Mouse (Mus musculus): ENCODE data around the gene Slc6a11. TPM values are rescaled to one million over a fixed set of nuclear protein-coding genes. Genes with fewer than 3 reads are reported as not detected.

Gene Slc6a11
- polyA plus RNA-seq, 1 experiment from 2014 or later = 5.4 TPM

DNA sequence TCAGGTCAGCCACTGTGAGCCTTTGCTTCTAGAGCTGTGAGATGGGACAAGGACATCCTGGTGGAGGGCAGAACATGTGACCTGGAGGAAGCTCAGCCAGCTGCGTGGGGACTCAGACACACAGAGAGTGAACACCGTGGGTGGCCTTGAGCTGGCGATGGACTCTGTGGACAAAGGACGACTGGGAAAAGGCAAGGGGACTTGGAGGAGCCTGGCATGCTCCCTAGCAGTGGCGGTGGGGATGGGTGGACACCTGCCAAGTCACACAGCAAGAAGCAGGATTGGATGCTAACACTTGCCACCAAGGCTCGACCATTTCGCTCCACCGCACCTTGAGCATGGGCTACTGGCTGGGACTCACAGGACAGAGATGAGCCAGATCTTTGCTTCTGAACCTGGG, 57.8 kb downstream of the Slc6a11 start:
- ATAC-seq (ENCODE audit: low FRiP score) = no peak
- Histone ChIP-seq H3K4me3 (no peak overlapping the region), H3K9me3 (replicated peaks) (0 out of 2 replicates have a peak, but pooled peaks cover 4% of the 10 kb centered on the region), H3K4me1 (no peaks in the 10 kb centered on the region), H3K27ac (no peak overlapping the region), H3K4me2 (replicated peaks) (no peak overlapping the region), H3K36me3 (no peaks in the 10 kb centered on the region), H3K9ac (no peak overlapping the region), H3K27me3 (peaks cover 48% of the 10 kb centered on the region)
- 73% methylated on average over 8 of the region's 8 CpGs for WGBS

DNA sequence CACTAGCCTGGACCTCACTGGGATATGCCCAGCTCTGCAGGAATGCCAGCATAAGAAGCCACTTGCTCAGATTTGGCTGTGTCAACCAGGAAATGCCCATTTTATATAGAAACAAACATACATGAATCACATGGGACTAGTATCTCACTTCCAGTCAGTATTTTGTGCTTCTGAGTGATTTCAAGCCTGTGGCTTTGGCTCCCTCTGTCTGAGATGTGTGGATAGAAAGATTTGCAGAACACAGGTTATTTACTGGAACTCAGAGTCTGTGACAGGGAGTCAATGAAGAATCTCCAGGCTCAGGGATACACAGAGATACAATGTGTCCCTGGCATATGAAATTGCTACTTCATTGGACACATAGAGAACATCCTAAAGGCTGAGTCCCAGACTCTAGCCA, 65.0 kb downstream of the Slc6a11 start:
- Histone ChIP-seq H3K9ac (no peak overlapping the region), H3K9me3 (replicated peaks) (0 out of 2 replicates have a peak, but pooled peaks cover 1% of the 10 kb centered on the region), H3K27ac (no peak overlapping the region), H3K4me1 (no peaks in the 10 kb centered on the region), H3K36me3 (no peaks in the 10 kb centered on the region), H3K4me3 (no peak overlapping the region), H3K27me3 (peaks cover 17% of the 10 kb centered on the region; the same call in 1 of the 2 replicates), H3K4me2 (replicated peaks) (no peak overlapping the region)
- ATAC-seq (ENCODE audit: low FRiP score) = no peak

DNA sequence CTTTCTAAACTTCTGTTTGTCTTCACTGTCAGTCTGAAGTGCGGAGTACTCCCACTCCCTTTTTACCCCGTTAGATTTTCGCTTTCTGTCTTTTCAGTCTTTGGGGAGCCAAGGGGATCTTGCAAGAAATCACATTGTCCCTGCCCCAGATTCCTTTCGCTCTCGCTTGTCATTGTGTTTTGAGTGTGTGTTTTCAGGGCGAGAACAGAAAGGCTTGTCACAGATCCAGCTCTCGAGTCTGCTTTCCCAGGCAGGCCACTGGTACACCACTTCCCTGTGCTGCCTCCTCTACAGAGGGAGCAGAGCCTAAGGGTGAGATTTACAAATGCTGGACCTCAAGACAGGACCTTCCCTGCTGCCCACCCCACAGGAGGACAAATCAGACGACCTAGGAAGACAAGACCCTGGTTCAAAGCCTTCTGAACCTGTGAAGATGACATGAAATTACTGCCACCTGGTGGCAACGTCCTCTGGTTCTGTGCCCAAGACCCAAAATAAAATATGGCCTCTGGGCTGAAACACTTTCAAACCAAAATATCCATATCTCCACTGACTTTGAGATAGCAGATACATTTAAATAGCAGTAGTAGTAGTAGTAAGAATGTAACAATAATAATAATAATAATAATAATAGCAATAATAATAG, 68.3 kb downstream of the Slc6a11 start:
- H3K36me3 ChIP-seq = no peaks in the 10 kb centered on the region
- no peak overlapping the region for H3K9ac ChIP-seq
- no peak overlapping the region for H3K4me2 ChIP-seq (replicated peaks)
- no peaks in the 10 kb centered on the region for H3K9me3 ChIP-seq (replicated peaks)
- WGBS = 55% methylated on average over 9 of the region's 9 CpGs
- no peak overlapping the region for H3K27ac ChIP-seq
- ATAC-seq (ENCODE audit: low FRiP score) = no peak
- no peaks in the 10 kb centered on the region for H3K4me1 ChIP-seq
- peaks cover 9% of the 10 kb centered on the region; the same call in 1 of the 2 replicates for H3K27me3 ChIP-seq
- no peak overlapping the region for H3K4me3 ChIP-seq

DNA sequence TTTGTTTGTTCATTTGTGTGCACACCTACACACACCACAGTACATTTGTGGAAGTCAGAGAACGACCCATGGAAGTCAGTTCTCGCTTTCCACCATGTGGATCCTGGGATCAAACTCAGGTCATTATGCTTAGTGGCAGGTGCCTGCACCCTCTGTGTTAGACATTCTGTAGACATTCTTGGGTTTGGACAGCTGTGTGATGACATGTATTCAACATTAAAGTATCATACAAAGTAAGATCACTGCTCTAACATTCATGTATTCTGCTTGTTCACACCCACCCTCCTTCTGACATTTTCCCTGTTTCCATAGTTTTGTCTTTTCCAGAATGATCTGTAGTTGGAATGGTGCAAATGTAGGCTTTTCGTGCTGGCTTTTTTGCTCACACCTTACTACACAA, 73.5 kb downstream of the Slc6a11 start:
- Histone ChIP-seq H3K36me3 (no peaks in the 10 kb centered on the region), H3K9me3 (replicated peaks) (no peaks in the 10 kb centered on the region), H3K27me3 (no peaks in the 10 kb centered on the region), H3K4me3 (no peak overlapping the region), H3K4me1 (no peaks in the 10 kb centered on the region), H3K27ac (no peak overlapping the region), H3K9ac (no peak overlapping the region), H3K4me2 (replicated peaks) (no peak overlapping the region)
- ATAC-seq (ENCODE audit: low FRiP score) = no peak
- 82% methylated on average over 3 of the region's 3 CpGs for WGBS

DNA sequence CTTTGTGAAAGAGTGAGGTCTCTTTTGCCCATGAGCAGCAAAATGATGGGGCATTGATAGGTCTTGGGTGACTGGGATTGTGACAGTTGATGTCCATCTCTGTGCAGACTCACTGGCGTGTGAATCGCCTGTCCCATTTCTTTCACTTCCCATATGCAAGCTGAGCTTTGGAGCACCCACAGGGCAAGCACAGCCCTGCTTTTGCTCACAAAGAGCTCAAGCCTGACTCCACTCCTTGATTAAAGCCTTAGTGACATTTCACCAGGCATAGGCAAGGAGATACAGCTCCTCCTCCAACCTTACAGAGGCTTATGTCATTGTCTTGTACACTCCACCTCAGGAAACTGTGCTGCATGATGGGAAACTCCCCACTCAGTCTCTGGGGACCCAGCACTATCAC, 77.3 kb downstream of the Slc6a11 start:
- Histone ChIP-seq H3K9ac (no peak overlapping the region), H3K4me3 (no peak overlapping the region), H3K4me2 (replicated peaks) (no peak overlapping the region), H3K27ac (no peak overlapping the region), H3K27me3 (peaks cover 5% of the 10 kb centered on the region), H3K36me3 (no peaks in the 10 kb centered on the region), H3K4me1 (no peaks in the 10 kb centered on the region), H3K9me3 (replicated peaks) (no peaks in the 10 kb centered on the region)
- no peak for ATAC-seq (ENCODE audit: low FRiP score)
- 94% methylated on average over 2 of the region's 2 CpGs for WGBS

DNA sequence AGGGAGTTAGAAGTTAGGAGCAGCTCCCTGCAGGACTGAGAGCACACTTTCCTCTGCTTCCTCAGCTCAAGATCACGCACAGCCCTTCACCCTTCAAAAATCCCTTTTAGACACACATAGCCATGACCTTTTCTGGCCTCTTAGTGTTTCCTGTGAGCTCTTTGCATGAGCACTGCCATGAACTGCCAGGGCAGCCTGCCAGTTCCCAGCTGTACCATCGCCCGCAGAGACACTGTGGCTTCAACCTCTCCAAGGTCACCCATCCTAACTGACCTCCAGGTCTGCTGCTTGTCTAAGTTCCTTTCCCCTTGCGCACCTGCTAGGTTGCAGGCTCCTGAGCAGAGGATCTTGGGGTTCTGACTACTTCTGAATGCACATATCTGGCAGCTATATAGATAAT, 83.4 kb downstream of the Slc6a11 start:
- ATAC-seq (ENCODE audit: low FRiP score) = no peak
- Histone ChIP-seq H3K9ac (no peak overlapping the region), H3K36me3 (no peaks in the 10 kb centered on the region), H3K27me3 (peaks cover 6% of the 10 kb centered on the region), H3K4me1 (peaks cover 19% of the 10 kb centered on the region), H3K9me3 (replicated peaks) (no peaks in the 10 kb centered on the region), H3K4me2 (replicated peaks) (no peak overlapping the region), H3K4me3 (no peak overlapping the region), H3K27ac (no peak overlapping the region)
- WGBS = 88% methylated on average over 4 of the region's 4 CpGs

DNA sequence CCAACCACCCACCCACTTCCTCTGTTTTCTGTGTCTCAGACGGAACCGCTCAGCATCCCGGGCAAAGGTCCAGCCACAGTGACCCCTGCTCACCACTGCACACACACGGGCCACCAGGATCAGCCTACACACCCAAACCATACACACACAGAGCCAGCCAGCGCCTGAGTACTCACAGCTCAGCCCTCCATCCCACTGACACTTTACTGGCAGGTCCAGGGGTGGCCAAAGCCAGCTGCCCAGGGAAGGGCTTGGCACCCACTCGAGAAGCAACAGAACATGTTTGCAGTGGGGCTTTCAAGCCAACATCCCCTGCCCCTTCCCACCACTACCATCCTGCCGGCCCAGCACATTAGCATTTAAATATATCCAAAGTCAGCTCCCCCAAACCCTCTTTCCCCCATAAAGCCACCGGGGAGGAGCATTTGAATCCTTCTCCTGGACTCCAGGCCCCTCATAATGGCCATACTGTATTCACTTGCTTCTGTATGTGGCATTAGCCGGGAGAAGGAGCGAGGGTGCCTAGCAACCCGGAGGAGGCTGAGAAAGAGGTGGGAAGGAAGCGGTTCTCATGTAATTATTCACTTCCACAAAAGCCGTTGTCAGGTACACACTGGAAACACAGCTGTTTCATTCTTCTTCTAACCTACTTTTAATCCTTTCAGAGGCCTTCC, 85.8 kb downstream of the Slc6a11 start:
- Histone ChIP-seq H3K9ac (no peak overlapping the region), H3K4me2 (replicated peaks) (no peak overlapping the region), H3K4me1 (peaks cover 19% of the 10 kb centered on the region), H3K9me3 (replicated peaks) (no peaks in the 10 kb centered on the region), H3K27ac (peak overlapping the region; percentile 55), H3K36me3 (no peaks in the 10 kb centered on the region), H3K4me3 (no peak overlapping the region), H3K27me3 (peaks cover 4% of the 10 kb centered on the region)
- 32% methylated on average over 13 of the region's 13 CpGs for WGBS
- ATAC-seq (ENCODE audit: low FRiP score) = peak; percentile 75

DNA sequence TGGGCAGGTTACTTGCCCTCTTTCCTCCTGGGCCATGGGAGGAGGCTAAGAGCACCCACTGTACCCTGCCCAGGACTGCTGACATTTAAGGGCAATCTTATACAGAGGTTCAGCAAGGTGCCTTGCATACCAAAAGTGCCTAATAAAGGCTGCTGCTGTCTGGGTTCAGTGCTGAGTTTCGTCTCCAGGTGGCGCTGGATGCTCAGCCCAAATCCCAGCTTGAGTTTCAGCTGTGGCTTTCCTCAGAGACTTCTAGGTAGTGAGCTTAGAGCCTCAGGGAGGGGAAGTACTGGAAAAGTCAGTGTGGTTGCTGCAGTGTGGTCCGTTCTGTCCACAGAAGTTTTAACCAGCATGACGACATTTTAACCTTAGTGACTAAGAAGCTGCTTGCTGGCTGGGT, 93.4 kb downstream of the Slc6a11 start:
- no peaks in the 10 kb centered on the region for H3K36me3 ChIP-seq
- H3K27ac ChIP-seq = no peak overlapping the region
- no peaks in the 10 kb centered on the region for H3K9me3 ChIP-seq (replicated peaks)
- no peaks in the 10 kb centered on the region for H3K27me3 ChIP-seq
- ATAC-seq (ENCODE audit: low FRiP score) = no peak
- 19% methylated on average over 4 of the region's 4 CpGs for WGBS
- no peak overlapping the region for H3K4me3 ChIP-seq
- H3K9ac ChIP-seq = no peak overlapping the region
- peaks cover 6% of the 10 kb centered on the region; the same call in 1 of the 2 replicates for H3K4me1 ChIP-seq
- no peak overlapping the region for H3K4me2 ChIP-seq (replicated peaks)

DNA sequence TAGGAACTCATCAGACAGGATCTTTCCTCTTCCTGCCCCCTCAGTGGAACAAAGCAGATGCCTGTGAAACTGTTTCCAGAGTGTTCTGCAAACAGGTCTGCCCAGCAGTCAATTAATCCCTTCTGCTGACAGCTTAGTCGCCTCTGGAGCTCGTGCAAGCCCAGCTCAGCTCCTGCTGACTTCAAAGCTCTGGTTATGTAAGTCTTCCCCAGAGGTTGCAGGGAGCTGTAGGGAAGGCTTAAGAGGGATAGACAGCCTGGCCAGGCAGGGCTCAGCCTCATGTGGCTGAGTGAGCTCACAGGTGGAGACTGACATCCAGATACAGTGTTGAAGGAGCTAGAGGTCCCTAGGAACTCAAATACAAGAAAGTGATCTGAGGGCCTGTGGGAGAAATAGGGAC, 96.3 kb downstream of the Slc6a11 start:
- H3K9me3 ChIP-seq (replicated peaks) = no peaks in the 10 kb centered on the region
- peaks cover 6% of the 10 kb centered on the region; the same call in 1 of the 2 replicates for H3K4me1 ChIP-seq
- 0 out of 2 replicates have a peak overlapping the region, but pooled peaks have one; percentile 18 for H3K9ac ChIP-seq
- H3K4me2 ChIP-seq (replicated peaks) = no peak overlapping the region
- no peak overlapping the region for H3K4me3 ChIP-seq
- no peak overlapping the region for H3K27ac ChIP-seq
- 2% methylated on average over 2 of the region's 2 CpGs for WGBS
- no peak for ATAC-seq (ENCODE audit: low FRiP score)
- no peaks in the 10 kb centered on the region for H3K36me3 ChIP-seq
- no peaks in the 10 kb centered on the region for H3K27me3 ChIP-seq

DNA sequence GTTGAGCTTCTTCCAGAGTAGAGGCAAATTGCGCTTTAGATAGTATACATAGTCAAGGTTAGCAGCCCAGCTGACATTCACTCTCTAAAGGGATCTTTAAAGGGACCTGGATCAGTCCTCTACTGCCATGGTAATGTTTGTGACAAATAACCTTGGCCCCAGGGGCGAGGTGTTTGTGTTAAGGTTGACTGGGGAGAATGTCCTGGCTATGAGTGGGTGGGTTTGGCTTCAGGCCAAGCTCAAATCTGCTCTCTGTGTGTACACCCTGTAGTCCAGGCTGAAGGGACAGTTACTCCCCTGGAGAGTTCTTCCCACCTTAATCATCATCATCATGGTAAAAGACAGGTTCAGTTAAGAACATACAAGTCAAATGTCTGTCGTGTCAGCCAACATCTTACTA, 97.2 kb downstream of the Slc6a11 start:
- Histone ChIP-seq H3K4me2 (replicated peaks) (no peak overlapping the region), H3K27ac (no peak overlapping the region), H3K4me3 (no peak overlapping the region), H3K36me3 (no peaks in the 10 kb centered on the region), H3K4me1 (peaks cover 6% of the 10 kb centered on the region; the same call in 1 of the 2 replicates), H3K27me3 (no peaks in the 10 kb centered on the region), H3K9me3 (replicated peaks) (no peaks in the 10 kb centered on the region), H3K9ac (no peak overlapping the region)
- WGBS = 80% methylated on average over 3 of the region's 3 CpGs
- ATAC-seq (ENCODE audit: low FRiP score) = no peak

DNA sequence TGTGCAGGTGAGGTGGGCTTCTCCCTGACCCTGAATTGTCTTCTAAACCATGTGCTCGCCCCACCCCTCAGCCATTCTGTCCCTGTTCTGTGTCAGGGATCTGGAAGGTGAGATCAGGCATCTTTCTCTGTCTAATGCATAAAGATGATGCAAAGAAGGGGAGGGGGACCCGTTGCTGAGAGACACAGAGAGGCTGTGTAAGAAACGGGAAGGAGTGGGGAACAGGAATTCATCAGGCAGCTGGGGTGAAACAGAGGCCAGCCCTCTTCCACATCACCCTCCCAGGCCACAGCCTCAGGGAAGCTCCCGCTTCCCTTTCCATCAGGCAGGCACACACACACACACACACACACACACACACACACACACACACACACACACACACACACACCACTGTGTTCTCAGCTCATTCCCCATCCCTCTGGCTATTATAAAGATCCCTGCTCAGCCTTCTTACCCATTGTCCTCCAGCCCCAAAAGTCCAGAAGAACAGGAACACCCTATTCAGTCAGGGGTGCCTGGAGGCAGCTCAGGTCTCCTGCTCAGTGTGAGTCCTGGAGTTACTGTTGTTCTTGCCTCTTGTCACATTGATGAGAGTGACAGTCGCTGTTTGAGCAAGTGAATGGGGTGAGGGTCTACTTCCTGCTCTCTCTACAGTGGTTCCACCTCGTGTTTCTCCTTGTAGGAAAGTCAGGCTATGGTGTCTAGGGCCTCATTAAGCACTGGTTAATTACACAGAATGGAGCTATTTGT, 108.0 kb downstream of the Slc6a11 start:
- H3K4me1 ChIP-seq = peaks cover 17% of the 10 kb centered on the region
- H3K27me3 ChIP-seq = peaks cover 16% of the 10 kb centered on the region
- ATAC-seq (ENCODE audit: low FRiP score) = peak; percentile 79
- H3K9me3 ChIP-seq (replicated peaks) = no peaks in the 10 kb centered on the region
- 19% methylated on average over 5 of the region's 6 CpGs for WGBS
- H3K36me3 ChIP-seq = no peaks in the 10 kb centered on the region
- H3K4me2 ChIP-seq (replicated peaks) = no peak overlapping the region
- H3K9ac ChIP-seq = no peak overlapping the region; the same call in 1 of the 2 replicates
- H3K4me3 ChIP-seq = no peak overlapping the region
- peak overlapping the region; percentile 55 for H3K27ac ChIP-seq

DNA sequence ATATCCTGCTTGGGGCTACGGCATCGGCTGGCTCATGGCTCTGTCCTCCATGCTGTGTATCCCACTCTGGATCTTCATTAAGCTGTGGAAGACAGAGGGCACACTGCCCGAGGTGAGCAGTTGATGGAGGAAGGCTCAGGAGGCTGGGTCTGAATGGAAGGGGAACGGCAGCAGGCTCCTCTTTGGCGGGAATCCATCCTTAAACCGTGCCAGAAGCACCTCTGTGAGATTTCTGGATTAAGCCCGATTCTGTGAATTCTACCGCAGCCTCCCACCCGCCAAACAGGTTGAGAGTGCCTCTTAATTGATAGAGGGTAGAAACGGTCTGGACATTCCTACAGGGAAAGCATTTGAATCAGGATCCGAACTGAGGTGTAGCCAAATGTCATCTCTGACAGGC, 114.6 kb downstream of the Slc6a11 start:
- Histone ChIP-seq H3K9me3 (replicated peaks) (no peaks in the 10 kb centered on the region), H3K27ac (no peak overlapping the region), H3K27me3 (peaks cover 11% of the 10 kb centered on the region), H3K4me3 (no peak overlapping the region), H3K36me3 (no peaks in the 10 kb centered on the region), H3K4me1 (peaks cover 3% of the 10 kb centered on the region; the same call in 1 of the 2 replicates), H3K4me2 (replicated peaks) (no peak overlapping the region), H3K9ac (no peak overlapping the region)
- 77% methylated on average over 11 of the region's 11 CpGs for WGBS
- no peak for ATAC-seq (ENCODE audit: low FRiP score)
